Mouse (Mus musculus): ENCODE data around the gene Cdkl2.

The Cdkl2 gene

DNA sequence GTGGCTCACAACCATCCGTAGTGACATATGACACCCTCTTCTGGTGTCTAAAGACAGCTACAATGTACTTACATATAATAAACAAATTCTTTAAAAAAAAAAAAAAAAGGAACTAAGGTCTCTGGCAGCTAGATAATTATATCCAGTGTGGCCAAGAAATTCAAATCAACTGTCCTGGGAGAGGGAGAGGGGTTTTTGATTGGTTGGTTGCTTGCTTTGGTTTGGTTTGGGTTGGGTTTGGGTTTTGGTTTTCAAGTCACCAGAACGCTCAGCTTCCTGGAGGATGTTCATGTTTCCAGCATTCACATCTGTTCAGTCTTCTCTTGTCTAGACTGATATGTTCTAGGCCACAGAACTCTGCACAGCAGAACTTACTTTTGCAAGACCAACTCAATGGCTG is 50.6 kb downstream of the Cdkl2 start:
- no peak for DNase-seq (ENCODE audit: low read depth, low spot score)

DNA sequence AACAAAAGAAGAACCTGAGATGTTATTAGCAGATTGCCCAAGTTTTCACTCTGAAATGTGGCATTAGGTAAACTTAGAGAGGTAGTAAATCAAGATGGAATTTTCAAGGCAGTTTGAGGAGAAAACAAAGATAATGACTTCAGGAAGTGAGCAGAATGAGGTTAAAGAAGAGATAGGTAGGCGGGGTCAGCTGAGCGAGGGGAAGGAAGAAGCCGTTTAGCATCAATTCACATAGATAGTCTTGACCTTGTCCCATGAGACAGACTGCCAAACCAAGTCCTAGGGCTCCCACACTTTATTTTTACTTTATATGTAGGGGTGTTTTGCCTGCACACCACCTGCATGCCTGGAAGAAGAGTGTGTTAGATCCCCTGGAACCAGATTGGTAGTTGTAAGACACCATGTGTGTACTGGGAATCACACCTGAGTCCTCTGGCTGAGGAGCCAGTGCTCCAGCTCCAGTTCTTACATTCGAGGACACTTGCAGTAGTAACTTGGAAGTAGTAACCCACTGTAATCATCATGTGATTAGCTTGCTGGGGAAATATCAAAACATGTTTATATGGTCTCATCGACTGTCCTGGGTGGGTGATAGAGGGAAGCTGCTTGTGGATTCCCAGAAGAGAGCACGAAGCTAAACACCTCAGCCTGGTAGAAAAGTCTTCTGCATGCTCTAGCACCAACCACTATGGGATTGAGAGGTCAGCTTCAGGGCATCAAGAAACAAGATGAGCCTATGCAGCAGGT is 52.3 kb downstream of the Cdkl2 start:
- DNase-seq (ENCODE audit: low read depth, low spot score): no peak

DNA sequence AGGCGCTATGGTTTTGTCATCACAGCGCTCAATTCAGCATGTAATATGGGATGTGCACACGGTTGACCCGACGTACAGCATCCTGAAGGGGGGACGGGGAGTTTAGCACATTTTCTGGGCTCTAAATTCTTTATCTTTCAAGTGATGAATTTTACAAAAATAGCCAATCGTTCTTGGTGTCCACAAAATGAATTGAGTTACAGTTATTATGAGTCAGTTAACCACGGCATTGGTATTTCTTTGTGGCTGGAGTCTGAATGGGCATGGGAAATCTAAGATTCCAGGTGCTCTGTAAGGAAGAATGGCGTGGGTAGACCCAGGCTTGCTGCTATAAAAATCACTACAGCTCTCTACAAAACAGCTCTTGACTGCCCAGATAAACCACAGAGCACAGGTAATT is 54.4 kb downstream of the Cdkl2 start:
- DNase-seq (ENCODE audit: low read depth, low spot score): no peak

DNA sequence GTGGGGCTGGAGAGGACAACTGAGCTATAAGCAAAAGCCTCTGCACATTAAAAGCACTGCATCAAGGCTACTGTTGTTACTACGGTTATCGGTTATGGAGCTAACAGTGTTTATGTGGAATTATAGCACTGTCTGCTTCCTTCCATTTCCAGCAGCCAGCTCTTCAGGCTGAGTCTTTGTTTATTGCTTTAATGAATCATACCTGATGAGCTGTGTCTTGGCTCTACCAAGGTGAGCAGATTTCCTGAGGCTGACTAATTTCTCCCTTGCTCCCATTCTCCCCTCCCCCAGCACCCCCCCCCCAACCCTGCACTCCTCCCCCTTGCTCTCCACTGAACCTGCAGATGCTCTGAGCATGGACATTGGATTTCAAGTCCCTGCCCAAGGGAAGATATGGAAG is 55.9 kb downstream of the Cdkl2 start:
- DNase-seq (ENCODE audit: low read depth, low spot score): no peak

DNA sequence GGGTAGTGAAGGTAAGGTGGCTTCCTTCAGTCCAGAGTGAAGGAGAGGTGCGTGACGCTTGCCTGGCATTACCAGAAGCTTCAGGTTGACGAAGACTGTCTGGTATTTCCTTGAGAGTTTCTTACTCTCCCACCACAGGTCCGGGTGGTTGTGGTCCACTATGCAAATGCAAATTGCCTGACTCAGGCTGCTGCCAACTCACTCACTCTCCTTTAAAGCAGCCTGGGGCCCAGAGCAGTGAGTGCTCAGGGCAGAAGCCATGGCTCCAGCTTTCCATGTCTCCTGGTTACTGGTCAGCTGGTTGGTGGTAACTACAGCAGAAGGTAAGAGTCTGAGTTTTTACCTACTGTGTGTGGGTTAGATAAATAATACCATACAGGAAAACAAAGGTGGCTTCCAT is 56.4 kb downstream of the Cdkl2 start, which contains the start of gene Odaph:
TSS of gene Odaph (plus strand) at position 240 of the 400 bp plus-strand sequence.
- no peak for DNase-seq (ENCODE audit: low read depth, low spot score)

DNA sequence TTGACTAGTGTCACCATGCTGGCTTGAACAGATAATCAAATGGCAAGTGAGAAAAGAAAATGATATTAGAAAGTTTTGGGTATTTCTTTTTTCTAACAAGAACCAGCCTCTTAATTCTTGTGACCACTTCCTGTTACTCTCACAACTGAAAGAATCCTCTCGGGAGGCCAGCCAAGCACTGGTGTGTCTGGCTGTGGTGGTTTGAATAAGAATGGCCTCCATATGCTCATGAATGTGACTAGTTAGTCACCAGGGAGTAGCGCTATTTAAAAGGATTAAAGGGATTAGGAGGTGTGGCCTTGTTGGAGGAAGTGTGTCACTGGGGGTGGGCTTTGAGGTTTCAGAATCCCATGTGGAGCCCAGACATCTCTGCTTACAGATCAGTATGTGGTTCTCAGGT is 58.0 kb downstream of the Cdkl2 start:
- DNase-seq (ENCODE audit: low read depth, low spot score): no peak

DNA sequence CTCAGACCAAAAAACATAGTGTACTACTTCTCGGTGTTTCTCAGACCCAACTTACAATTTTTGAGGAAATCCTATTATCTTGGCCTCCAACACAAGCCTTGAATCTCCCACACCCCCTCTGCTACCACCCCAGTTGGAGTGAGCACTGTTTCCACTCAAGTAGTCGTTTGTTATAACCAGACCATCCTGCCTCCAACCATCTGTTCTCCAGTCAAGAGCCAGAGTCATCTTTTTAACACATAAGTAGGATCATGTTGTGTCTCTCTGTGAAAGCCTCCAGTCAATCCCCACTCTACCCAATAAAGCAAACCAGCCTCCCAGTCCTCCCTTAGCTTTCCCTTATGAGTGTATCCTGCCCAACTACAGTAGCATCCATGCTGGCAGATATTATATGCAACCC is 60.2 kb downstream of the Cdkl2 start:
- peak; percentile 55 for DNase-seq (ENCODE audit: low read depth, low spot score)

DNA sequence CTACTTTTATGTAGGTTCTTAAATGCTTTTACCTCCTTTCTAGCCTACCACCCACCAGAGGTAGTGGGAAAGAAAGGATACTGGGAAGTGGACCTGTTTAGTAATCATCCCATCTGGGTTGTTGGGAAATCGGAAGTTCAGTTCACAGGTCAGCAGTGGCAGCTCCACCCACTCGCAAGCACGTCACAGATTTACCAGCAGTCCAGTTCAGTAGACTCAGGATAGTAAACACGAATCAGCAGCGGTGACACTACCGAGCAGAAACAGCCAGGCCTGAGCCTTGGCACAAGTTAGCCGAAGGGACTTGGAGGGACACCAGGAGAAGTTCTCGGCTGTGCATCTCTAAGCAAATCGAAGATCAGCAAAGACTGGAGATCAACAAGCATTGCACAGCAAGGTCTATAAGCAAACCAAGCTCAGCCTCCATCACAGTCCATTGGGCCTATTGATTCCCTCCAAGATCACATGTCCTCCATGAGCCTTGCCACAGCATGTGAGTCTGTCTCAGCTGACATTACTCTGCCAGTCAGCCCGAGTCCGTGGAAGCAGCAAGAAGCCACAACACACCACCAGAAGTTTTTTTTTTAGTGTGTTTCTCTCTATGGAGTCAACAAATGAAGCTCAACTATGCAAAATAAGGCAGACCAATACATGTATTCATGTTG is 62.4 kb downstream of the Cdkl2 start:
- DNase-seq (ENCODE audit: low read depth, low spot score): no peak

DNA sequence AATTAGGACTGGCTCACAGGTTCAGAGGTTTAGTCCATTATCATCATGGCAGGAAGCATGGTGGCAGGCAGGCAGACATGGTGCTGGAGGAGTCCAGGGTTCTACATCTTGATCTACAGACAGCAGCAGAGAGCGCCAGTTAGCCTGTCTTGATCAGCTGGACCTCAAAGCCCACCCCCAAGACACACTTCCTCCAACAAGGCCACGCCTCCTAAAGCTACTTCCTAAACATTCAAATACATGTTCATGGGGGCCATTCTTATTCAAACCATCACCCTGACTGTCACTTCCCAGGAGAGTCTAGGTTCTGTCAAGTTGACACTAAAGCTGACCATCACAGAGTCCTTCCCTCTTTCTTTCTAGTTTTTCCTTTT is 66.3 kb downstream of the Cdkl2 start:
- DNase-seq (ENCODE audit: low read depth, low spot score): no peak

DNA sequence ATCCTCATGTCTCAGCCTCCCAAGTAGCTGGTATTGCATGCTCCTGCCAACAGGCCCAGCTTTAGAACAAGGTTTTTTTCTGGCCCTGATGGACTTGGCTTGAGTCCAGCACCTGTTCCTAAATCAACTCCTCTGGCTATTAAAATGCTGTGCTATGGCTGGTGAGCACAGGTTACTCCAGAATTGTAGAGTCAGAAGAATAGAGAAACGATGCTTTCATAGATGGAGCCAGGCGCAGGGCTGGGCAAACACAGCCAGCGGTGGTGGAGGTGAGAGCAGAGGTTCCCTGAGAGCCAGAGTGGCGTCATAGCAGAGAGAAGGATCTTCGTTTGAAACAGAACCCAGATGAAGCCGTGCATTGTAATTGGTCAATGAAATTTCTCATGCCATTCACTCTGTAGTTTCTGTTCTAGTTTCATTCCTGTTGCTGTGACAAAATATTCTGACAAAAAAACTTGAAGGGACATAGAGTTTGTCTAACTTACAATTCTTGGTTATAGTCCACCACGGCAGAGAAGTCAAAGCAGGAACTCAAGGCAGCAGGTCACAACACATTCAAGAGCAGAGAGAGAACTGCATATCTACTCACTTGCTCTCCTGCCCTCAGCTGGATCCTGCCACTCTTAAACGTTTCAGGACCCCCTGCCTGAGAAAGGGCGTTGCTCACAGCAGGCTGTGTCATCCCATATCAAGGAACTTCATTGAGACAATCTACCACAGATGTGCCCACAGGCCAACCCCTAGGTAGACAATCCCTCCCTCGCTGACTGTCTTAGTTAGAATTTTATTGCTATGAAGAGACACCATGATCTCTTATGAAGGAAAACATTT is 66.9 kb downstream of the Cdkl2 start:
- no peak for DNase-seq (ENCODE audit: low read depth, low spot score)

DNA sequence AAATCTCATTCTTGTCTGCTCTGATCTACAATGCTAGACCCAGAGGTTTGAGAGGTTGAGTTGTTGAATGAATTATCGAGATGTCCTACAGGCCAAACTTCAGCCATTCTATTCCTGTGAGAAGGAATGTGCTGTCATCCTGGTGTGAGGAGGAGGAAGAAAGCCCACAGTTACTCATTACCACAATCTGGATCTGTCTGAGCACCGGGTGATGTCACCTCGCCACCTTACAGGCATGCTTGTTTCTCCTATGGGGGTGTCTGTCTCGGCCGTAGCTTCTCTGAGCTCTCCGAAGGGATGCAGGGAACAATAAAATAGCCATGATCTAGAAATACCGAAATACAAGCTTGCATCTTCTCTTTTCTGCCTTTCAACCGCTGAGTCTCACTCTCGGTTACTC is 67.9 kb downstream of the Cdkl2 start:
- peak; percentile 51 for DNase-seq (ENCODE audit: low read depth, low spot score)

DNA sequence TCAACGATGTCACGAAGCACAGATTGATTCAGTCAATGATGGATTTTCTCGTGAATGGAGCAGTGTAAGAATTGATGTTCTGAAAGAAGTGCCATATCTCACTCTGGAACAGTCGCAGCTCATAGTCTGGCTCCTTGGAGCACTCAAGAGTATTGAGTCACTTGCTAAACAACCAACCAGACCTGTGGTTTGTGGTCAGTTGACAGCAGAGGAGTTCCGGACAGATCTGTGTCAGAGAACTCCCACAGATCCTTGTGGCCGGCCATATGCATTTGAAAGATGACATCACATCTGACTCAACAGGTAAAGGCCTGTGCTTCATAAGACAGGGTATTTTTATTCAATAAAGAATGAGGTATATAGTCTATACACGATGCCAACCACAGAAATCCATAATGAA is 69.7 kb downstream of the Cdkl2 start:
- DNase-seq (ENCODE audit: low read depth, low spot score): no peak

DNA sequence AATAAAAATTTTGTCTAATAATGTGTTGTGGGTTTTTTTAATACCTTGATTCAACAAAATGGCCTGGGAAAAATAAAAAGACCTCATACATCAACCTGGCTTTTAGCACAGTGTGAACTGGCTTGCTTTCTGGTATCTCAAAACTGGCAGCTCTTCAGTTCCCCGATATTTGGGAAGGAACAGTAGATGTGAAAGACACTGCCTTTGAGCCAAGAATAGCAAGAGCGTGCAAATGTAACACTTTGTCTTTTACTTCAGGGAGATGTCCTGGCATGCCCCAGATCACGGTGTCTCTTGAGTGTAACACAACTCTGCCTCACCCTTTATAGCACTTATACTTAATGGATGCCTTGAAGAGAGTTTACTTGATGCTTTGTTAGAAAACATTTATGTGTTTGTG is 71.6 kb downstream of the Cdkl2 start:
- no peak for DNase-seq (ENCODE audit: low read depth, low spot score)

DNA sequence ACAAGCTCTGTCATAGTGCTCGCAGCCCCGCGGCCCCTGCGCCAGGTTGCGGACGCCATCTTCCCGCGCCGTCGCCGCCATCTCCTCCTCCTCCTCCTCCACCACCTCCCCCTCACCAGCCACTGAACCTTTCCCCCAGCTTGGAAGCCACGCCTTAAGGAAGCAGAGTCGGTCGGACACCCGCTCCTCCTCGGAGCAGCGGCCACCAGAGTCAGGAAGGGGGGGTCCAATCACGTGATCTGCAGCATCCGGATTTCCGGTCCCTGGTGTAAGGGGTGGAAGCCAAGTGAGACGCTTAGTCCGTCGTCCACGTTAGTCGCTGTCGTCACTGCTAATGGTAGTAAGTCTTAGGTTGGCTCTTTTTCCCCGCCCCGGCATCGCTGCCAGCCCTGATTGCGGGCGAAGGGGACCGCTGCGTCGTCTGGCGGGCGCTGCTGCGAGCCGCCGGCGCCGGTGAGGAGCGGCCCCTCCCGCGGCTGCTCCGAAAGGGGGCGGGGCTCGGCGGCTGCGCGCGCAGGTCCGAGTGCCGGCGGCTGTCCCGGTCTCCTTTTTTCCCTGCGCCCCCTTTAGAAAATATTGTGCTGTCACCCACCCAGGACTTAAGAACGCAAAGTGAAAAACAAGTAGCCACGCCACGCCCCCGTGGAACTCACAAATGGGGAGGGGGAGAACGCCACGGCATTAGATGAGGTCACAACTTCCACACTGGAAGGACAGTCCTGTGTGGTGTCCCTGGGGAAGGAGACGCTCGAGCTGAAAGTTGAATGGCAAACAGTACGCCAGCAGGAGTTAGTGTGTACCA is 80.8 kb downstream of the Cdkl2 start, which contains the start of gene Rchy1:
TSS of gene Rchy1 (minus strand) at position 430 of the 802 bp plus-strand sequence.
- peak; percentile 99 for DNase-seq (ENCODE audit: low read depth, low spot score)

DNA sequence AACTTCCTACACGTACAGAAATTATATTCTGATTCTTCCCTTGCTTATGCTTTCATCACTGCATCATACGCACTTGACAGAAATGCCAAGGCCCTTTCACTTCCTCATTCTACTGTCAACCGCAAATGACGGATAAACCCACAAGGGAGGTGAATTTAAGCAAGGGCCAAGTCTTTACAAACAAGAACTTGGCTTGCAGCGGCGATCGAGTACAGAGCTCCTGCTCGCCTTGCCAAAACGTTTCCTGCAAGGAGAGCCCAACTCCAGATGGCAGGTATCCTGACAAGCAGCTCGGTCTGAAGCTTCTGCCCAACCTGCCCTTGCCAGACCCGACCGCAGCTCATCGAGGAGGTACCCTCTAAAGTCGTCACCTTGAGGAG is 81.4 kb downstream of the Cdkl2 start:
- peak; percentile 84 for DNase-seq (ENCODE audit: low read depth, low spot score)

DNA sequence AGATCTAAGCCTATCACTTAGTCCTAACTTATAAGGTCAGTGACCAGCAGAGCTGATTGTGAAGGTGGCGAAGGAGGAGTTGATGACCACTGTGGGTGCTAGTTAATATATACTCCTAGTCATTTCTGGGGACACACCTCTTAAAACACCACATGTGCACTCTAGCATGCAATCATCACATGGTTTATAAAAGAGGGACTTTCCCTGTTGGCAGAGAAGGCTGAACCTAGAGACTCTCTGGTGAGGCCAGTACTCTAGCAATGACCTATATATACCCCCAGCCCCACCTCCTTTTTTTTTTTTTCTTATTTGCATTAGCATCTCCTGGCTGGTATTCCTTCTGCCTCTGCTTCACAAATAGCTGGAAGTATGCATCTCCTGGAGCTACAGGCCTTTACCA is 82.3 kb downstream of the Cdkl2 start:
- no peak for DNase-seq (ENCODE audit: low read depth, low spot score)

DNA sequence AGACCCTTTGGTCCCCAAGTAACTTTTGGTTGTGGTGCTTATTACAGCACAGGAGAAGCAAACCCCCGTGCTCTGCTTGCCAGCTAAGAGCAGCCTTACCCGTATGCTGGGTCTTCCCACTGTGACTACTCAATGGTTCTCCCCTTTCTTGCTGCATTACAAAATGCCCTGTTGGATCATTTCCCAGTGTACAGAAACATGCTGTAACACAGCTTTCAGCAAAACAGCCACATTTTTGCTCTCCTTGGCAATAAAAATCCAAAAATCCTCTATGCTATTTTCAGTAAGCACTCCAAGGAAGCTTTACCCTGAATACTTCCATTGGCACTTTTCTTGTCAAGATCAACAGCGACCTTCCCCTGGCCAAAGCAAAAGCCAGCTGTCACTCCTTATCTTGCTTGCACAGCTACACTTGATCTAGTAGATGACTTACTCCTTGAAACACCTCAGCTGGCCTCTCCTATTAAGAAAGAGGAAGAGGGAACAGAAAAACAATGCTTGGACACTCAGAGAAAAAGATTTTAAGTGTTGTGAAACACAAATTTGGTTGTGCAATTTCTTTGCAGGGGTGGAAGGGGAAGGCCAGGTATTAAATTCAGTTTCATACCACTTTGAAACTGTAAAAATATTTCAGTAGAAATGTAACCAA is 83.0 kb downstream of the Cdkl2 start:
- DNase-seq (ENCODE audit: low read depth, low spot score): peak; percentile 61

DNA sequence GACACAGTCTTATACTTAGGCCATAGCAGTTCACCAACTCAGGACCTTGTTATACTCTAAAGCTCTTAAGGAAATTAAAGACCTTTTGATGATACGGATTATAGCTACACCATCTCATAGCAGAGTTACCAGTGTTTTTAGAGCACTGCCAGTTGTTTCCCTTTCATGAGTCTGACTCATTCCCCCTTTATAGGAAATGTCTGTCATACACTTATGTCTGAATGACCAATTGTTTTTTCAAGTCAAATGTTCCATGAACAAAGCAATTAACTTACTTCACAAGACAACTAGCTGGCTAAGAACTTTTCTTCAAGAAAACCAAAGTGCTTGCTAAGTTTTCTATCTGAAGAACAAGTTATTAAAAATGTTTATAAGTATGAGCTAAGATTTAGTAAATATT is 83.7 kb downstream of the Cdkl2 start:
- DNase-seq (ENCODE audit: low read depth, low spot score): no peak

DNA sequence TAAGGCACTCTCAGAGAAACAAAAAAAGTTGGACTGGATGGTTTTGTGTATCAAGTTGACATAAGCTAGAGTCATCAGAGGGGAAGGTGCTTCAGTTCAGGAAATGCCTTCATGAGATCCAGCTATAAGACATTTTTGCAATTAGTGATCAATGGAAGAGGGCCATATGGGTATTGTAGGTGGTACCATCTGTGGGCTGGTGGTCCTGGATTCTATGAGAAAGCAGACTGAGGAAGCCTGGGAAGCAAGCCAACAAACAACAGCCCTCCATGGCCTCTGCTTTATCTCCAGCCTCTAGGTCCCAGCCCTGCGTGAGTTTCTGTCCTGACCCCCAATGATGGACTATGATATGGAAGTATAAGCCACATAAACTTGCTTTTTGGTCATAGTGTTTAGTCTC is 84.6 kb downstream of the Cdkl2 start:
- DNase-seq (ENCODE audit: low read depth, low spot score): no peak

DNA sequence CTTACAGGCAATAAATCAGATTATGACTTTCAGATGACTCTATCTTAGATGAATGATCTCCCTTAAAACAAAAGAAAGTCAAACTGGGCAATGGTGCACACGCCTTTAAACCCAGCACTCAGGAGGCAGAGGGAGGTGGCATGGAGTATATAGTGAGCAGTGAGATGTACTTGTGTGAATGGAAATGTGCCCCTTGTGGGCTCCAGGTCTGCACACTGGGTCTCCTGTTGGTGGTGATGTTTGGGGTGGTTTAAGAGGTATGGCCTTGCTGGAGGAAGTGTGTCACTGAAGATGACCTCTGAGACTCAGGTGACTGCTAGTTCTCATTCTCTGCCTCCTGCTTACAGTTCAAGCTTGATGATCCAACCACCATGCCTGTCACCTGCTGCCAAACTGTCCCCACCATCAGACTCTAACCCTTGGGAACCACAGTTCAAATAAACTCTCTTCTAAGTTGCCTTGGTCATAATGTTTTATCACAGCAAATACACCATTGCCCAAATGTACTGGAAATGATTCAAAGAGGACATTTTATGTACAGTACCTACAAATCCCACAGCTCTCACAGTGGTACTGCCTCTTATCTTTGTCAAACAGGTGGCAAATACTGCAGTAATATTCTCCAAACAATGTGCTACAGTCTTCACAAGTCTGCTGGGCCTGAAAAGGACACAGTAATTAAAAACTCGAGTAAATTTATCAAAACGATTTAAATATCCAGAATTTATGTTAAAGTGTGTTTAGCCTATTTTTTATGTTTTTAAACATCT is 86.5 kb downstream of the Cdkl2 start:
- no peak for DNase-seq (ENCODE audit: low read depth, low spot score)
